Mouse (Mus musculus) urinary bladder, adult 18-20 months (tissue): ENCODE results near the gene Por.

ENCODE experiments used
- DNase-seq, 2 experiments: peaks; one replicate each; pipeline ENCODE4 v3.0.0; 2022; ENCODE audit warnings: low spot score in 2 of 2, mixed read lengths in 2 of 2

Gene Por

DNA sequence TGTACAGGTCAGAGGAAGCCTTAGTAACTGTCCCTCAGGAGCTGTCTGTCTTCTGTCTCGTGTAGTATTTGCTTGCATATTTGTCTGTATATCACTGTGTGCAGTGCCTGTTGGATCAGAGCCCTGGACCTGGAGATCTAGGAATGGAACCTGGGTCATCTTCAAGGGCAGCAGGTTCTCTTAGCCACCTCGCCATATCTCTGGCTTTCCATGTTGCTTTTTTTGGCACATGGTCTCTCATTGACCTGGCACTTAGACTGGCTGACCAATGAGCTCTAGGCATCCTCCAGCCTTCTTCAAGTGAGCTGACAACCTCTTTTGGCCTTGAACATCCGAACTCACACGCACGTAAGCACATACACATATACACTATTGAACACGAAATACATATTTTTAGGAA is 32.4 kb downstream of the Por start:
- DNase-seq, result no peak

DNA sequence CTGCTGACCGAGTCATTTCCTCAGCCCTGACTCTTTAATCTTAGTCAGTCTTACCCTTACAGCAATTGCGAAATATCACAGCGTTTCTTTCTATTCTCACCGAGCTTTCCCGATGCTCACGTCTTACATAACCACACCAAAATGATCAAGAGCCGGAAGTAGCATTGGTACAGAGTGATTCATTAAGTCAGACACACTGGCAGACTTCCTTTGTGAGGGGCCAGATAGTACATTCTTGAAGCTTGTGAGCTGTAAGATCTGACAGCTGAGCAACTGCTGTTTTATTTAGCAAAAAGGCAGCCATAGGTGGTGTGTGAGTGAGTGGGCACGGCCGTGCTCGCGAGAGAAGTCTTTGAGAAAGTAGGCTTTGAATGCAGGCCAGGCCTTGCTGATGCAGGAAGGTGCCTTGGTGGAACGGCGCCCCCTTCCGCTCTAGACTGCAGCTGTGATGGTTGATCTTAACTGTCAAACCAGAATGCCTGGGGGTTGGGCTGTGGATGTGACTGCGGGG is 32.9 kb downstream of the Por start:
- no peak for DNase-seq

DNA sequence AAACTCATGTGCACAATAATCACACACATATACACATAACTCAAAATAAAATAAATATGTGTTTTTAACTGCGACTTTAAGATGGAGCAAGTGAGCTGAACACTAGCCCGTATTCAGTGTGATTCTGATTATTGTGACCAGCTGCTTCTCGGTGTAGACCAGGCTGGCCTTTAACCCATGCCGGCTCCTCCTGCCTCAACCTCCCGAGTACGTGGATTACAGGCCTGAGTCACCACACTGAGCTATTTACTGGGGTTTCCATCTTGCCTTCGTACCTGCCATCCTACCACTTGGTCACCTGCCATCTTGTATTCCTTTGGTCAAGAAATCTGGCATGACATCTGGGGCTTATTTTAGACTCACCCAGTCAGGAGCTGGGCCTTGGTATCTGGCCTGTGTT is 33.6 kb downstream of the Por start:
- DNase-seq, result no peak

DNA sequence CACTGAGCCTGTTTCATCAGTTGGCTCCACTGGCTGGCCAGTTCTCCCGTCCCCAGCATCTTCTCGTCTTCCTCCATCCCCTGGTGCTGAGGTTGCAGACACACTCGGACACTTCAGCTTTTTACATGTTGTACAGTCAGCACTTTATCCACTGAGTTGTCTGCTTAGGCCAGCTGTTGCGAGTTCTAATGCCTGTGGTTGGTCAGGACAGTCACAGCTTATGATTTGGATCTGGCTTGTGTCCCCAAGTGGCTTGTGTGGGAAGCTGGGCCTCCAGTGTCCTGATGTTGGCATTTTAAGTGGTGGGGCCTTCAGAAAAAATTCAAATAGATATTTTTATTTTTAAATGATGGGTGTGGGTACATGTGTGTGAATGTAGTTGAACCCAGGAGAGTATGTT is 35.5 kb downstream of the Por start:
- DNase-seq, result no peak

DNA sequence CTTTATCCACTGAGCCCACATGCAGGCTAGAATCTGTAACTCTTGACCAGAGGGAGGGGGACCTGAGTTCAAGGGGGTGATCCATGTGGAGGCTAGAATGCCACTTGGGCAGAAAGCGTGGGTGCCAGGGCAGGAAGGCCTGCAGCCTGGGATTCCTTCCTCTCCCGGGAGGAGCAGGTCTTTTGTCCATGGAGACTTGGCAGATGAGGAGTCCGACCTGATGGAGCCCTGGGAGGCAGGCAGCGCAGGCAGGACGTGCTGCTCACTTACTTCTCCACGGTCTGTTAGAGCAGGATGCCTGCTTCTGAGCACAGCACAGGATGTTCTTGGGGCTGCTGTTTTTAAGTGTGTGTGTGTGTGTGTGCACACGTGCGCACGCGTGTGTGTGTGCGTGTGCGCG is 37.2 kb downstream of the Por start:
- no peak for DNase-seq

DNA sequence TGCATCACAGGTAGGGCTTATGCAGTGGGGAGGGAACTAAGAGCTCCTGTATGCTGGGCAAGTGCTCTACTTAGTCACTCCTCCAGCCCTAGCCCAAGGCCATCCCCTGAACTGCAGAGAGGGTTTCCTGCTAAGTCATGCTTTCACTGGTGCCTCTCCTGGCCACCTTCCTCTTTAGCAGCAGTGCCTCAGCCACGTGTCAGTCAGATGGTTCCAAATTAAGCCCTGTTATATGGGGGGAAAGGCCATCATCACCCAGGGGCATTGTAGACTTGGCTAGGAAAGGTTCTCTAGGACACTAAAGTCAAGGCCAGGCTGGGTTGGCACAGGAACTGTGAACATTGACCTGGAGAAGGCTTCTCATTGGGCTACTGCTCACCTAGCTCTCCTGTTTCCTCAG is 38.0 kb downstream of the Por start:
- no peak for DNase-seq

DNA sequence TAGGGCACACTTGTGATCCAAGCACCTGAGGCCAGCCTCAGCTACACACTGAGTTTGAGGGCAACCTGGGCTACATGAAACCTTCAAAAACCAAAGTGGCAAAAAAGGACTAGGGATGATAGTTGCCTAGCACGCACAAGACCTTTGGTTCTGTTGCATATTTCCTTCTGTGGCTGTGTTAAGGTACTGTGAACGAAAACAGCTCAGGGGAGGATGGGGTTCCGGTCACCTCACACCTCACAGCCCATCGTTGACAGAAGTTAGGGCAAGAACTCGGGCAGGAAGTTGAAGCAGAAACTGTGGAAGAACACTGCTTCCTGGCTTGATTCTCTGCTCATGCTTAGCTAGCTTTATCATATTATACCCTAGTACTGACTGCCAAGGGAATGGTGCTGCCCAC is 39.9 kb downstream of the Por start:
- no peak for DNase-seq

DNA sequence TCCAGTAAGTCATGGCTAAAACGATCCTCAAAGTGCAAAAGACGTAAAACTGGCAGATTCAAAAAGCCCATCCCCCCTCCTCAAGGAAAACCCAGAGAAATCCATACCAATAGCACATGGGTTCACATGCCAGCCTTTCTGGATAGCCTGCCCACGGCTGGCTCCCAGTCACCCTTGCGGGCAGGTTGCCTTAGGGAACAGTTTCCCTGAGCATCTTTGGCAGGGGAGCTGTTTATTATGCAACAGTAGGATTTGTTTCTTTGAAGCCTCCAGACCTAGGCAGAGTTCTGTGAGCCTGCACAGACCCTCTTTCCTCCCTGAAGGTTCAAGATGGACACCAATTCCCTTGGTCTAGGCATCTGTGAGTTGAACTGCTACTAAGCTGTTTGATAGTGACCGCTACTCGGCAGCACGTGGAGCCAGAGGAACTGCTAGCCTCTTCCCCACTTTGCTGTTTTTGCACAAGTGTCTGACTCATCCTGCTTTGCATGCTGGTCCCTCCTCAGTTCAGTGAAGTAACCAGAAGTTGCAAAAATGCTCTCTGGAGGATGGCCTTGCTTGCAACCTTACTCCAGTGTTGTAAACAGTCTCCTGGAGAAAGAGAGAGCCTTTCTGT is 40.9 kb downstream of the Por start:
- DNase-seq, result no peak

DNA sequence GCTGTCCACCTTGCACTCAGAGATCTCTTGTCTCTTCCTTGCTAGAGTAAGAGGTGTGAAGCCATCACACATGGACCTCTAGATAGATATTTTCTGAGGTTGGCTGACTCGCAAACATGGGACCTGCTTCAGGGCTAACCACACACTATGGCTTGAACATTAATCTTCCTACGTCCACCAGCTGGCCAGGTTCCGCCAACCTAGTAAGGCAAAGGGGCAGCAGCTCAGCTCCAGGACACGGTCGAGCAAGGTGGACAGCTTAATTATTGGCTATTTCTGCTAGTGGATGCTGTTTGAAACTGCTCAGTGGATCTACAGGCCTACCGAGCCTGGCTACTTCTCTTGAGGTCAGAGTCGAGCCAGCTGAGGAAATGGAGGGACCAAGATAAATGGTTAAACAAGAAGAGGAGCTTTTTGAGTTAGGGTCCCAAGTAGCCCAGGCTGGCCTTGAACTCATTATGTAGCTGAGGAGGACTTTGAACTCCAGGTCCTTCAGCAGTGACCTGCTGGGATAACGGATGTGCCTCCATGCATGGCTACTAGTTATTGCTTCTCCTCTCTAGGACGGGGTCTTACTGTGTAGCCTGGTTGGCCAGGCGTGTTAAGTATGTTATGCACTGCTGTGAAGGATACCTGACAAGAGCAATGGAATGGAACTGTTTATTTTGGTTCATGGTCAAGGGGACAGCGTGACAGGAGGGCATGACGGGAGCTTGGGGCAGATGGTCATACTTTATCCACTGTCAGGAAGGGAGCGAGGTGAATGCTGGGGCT is 41.9 kb downstream of the Por start:
- DNase-seq, result no peak

DNA sequence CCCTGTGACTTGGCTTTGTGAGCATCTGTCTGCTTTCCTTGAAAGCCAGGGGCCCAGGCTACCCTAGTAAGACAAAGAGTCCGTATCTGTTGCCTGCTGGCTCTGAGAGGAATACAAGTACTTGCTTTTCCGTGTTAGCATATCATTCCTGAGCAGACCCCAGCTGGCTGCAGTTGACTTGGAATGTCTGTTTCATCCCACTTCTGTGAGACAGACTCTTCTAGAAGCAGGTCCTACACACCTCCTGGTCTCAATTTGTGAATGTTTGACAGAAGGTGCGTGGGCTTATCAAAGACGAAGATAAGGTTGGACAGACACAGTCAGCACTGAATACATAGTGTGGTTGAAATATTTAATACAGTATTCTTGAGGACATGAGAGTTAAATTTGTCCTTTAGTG is 43.0 kb downstream of the Por start:
- no peak for DNase-seq

DNA sequence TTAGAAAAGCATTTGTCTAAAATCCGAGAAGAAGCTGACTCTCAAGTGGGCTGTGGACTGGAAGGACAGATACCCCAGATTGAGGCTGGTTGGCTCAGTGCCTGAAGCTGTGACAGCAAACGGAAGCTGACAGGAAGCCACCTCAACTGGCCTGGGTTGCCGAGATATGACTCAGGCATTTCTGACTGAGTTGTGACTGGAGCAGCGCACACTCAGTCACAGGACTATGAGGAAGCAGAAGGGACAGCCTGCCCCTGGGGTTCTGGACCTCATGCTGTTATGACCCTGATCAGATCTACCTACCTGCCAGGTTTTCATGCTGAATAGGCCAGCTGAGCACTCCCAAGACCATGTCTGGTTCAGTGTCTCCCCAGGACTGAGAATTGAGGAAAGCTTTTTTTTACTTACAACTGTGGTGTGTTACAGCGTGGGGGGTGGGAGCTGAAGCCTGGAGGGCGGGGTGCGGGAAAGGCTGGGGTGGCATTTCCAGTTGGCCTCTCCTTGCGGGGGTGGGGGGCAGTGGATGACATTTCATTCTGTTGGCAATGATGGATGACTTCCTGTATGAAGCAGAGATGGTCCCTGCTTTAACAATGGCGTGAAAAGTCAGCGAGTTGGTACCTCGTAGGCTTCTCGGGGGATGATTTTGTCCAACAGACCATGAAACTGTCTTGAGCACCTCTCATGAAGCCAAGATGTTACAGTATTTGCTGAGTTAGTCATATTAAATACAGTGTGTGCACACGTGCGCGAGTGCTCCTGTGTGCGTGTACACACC is 43.8 kb downstream of the Por start:
- DNase-seq, result peak in 1 of 2 experiments; percentile 59

DNA sequence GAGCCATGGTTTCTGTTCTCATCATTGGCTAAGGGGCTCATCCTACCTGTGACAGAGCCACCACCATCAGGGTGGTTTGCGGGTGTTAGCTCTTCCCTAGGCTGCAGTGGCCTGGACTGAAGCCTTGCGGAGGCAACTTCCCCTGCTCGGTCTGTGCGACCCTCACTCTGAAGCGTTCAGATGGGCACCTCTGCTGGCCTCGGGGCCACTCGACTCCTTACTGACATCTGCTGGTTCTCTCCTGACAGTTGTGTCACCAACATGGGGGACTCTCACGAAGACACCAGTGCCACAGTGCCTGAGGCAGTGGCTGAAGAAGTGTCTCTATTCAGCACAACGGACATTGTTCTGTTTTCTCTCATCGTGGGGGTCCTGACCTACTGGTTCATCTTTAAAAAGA is 45.8 kb downstream of the Por start:
- DNase-seq, result no peak

DNA sequence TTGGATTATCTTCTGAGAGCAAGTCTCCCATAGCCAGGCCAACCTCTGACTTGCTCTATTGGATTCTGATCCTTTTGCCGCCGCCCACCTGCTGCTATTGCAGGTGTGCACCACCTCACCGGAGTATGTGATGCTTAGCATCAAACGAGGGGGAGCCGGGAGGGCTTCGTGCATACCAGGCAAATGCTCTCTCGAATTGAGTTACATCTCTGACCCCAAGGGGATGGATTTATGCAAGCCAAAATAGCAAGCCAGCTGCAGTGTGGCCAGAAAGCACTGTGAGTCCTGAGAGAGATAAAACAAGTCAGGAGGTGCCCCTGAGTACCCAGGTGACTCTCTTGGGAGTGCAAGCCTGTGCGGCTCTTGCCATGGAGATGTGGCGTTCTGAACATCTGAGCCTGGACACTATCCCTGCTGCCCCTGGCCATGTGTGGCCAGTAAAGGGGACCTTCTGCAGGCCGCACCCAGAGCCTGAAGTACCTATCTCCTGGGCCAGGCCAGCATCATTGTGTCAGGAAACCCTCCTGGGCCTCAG is 49.8 kb downstream of the Por start:
- DNase-seq, result no peak

DNA sequence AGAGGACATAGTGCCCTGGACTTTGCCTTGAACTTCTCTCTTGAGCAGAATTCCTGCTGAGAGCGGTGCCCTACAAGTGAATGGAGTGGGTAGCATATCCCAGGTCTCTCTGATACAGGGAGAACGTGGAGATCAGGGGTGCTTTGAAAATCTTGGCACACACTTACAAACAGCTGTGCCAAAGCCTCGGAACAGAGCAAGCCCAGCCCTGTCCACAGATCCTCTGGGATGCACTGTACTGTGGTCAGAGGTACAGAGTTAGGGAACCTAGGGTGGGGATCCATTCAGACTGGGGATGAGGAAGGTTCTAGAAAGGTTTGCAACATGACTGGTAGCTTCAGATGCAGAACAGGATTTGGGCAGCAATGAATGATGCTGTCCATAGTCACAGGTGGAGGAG is 50.3 kb downstream of the Por start:
- no peak for DNase-seq

DNA sequence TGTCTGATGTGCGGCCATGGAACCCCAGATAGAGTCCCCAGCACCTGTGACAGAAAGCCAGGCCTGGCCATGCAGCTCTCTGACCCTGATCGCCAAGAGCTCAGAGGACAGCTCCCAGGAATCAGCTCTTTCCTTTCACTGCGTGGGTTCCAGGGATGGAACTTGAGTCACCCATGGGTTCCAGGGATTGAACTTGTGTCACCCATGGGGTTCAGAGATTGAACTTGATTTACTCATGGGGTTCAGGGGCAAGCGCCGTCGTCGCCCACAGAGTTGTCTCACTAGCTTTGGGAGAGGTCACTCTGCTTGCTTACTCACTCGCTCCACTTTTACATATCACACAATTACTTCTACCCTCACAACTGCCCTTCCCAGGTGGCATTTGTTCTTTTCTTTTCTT is 51.2 kb downstream of the Por start:
- no peak for DNase-seq

DNA sequence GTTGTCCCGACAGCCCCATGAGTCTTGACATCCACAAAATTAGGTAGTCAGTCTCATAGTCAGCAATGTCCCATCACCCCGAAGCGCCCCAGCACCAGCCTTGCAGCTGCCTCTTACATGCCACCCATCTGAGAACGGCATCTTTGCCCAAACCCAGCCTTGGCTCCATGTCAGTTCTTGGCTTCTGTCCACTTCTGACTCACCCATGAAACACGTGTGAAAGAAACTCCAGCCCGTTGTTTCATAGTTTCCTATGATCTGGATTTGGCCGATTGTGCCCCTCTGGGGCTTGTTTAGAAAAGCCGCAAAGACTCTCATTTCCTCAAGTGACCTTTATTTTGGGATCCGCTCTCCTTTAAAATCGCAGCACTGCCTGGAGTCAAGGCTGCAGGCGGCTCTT is 52.3 kb downstream of the Por start:
- DNase-seq, result peak in 1 of 2 experiments; percentile 71

DNA sequence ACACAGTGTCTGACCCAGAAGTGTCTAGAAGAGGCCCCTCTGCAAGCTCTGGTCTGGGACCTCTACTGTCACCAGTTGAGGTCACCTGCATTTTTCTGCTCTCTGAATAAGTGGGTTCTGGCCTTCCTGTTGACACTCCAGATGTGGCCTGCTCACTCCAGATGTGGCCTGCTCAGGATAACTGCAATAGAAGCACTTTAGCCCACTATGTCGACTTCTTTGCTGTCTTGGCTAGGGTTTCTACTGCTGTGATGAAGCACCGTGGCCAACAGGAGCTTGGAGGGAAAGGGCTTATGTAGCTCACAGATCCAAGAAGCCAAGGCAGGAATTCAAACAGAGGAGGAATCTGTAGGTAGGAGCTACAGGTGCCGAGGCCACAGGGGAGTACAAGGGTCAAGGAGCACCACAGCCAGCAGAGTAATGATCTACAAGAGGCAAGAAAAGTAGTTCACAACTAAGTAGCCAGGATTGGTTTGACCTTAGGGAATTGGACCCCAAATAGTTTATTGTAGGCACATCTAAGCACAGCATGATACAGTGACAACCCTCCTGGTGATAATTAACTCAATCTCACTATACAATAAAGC is 53.4 kb downstream of the Por start:
- DNase-seq, result no peak

DNA sequence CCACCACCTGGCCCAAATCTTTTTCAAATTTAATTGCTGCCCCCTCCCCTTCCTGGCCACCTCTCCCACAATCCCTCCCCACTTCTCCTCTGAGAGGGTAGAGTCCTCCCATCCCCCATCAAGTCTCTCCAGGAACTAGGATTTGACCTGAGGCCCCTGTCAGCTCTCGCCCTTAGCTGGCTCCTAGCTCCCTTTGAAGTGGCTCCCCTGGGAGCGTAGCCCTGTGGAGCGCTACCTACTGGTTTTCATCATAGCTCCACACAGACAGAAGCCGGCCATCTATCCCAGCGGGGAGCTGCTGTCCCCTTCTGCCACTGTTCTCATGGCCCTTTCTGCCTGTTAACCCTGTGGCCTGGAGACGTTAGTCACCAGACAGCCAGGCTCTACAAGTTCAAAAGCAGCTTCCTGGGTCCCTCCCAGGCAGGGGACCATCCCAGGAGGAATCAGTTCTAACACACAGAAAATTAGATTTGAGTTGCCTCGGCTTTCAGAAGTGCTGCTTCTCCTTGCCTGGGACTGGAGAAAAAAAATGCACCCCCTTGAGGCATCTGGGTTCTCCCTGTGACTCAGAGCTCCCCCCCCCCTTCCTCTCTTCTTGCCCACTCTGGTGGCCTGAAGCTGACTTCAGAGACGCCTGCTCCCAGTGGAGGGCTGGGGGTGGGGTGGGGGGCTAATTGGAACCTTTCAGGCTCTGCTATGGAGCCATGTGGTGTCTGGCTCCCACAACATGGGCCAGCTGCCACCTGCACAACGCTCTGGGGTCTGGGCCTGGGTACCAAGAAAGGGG is 54.9 kb downstream of the Por start:
- DNase-seq, result no peak

DNA sequence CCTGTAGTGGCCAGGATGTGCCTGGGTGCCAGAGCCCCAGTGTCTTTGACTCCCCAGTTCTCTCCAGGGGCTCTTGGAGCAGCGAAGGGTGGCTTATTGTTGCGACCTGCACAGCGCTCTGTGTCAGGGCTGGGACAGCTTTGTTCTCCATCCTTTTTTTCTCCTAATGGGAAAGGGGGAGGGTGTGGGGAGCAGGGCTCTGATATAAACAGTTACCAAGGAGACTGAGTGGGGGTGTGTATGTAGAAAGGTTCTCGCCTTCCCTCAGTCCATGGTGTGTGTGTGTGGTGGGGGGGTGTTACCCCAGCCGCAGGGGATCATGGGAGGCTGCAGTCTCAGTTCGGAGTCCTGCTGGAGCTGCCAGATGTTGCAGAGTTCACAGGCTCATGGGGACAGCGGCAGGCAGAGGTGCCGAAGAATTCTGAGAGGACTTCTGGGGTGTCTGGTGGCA is 55.6 kb downstream of the Por start:
- DNase-seq, result no peak

DNA sequence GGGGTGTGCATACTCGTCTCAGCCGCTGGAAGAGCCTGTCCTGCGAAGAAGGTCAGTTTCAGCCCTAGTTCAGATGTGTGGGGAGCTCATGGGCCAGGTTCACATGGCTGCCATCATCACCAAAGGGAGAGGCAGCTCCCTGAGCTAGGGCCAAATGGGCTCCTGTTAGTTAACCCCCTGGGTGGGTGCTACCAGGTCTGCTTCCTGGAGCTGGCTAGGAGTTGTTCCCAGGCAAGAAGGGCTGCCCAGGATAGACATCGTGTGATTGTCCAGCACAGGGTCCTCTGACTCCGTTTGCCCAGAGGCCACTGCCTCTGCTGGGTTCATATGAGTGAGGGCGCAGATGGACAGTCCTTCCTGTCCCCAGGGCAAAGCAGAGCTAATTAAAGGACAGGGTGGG is 56.2 kb downstream of the Por start:
- no peak for DNase-seq

DNA sequence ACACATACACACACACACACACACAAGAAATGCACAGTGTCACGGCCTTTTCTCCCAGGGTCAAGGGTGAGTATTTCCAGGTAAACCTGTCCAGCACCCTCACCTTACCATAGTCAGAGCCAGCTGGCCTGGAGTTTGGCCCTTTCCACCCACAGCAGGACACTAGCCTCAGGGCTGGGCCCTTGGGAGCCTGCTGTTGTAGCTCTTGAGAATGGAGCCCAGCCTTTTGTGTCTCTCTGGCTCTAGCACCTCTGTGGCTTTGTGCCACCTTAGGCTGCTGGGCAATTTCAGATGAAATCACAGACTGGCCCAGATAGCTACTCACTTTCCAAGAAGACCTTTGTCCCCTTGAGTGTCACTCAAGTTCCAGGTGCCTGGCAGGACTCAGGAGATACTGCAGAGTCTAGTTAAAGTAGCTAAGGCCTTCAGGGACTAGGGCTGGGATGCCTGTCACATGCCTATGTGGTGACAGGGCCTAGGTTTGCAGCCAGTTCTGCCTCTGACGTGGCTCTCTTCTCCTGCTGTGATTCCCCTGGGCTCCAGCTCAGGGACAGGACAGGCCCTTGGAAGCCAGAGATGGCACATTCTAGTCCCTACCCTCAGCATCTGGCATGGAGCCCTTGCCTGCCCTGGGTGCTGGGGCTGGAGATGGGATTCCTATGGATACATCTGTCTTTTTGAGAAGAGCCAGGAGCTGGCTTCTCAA is 57.0 kb downstream of the Por start:
- DNase-seq, result no peak
